Mouse (Mus musculus): Measurements from ENCODE around the gene Mgat1.
"Not testable (repeated sequence)": the region's sequence is repeated elsewhere in the genome, so short reads cannot be mapped to it uniquely, and the experiment has no call there.

Mgat1 gene

GRCm38 (mm10) chr11:49264081-49264480 is 20.1 kb downstream of the Mgat1 start:
- DNase-seq (ENCODE audit: low spot score), result no peak

- no peak for DNase-seq (ENCODE audit: low spot score)
These were observed 20.6 kb downstream of the Mgat1 start for GRCm38 (mm10) chr11:49264622-49265021.

GRCm38 (mm10) chr11:49265101-49265500 is 21.1 kb downstream of the Mgat1 start:
- no peak for DNase-seq (ENCODE audit: low spot score)

- no peak for DNase-seq (ENCODE audit: low spot score)
These were observed 22.7 kb downstream of the Mgat1 start for GRCm38 (mm10) chr11:49266671-49267070.

GRCm38 (mm10) chr11:49267316-49267715 is 23.3 kb downstream of the Mgat1 start:
- no peak for DNase-seq (ENCODE audit: low spot score)

GRCm38 (mm10) chr11:49267970-49268579 is 24.1 kb downstream of the Mgat1 start:
- no peak for DNase-seq (ENCODE audit: low spot score)

GRCm38 (mm10) chr11:49269761-49270160 is 25.8 kb downstream of the Mgat1 start:
- DNase-seq (ENCODE audit: low spot score), result no peak

- DNase-seq (ENCODE audit: low spot score), result no peak
These were observed 26.4 kb downstream of the Mgat1 start for GRCm38 (mm10) chr11:49270368-49270767.

- no peak for DNase-seq (ENCODE audit: low spot score)
These were observed 27.3 kb downstream of the Mgat1 start for GRCm38 (mm10) chr11:49271334-49271733.

GRCm38 (mm10) chr11:49273834-49274519 is 30.0 kb downstream of the Mgat1 start:
- no peak for DNase-seq (ENCODE audit: low spot score)

GRCm38 (mm10) chr11:49278222-49278621 is 34.2 kb downstream of the Mgat1 start, which contains the start of gene Olfr1393:
Gene Olfr1393, plus strand, starts transcription at chr11:49278304.
- DNase-seq (ENCODE audit: low spot score), result no peak

GRCm38 (mm10) chr11:49284982-49285381 is 41.0 kb downstream of the Mgat1 start, which contains the start of gene Olfr1392:
Gene Olfr1392, plus strand, starts transcription at chr11:49285282.
- DNase-seq (ENCODE audit: low spot score), result not testable (repeated sequence)

GRCm38 (mm10) chr11:49287251-49287650 is 43.3 kb downstream of the Mgat1 start:
- no peak for DNase-seq (ENCODE audit: low spot score)

GRCm38 (mm10) chr11:49292777-49293176 is 48.8 kb downstream of the Mgat1 start:
- DNase-seq (ENCODE audit: low spot score), result no peak

- no peak for DNase-seq (ENCODE audit: low spot score)
These were observed 60.5 kb downstream of the Mgat1 start, which contains the start of gene Olfr10 for GRCm38 (mm10) chr11:49304441-49304840. Gene Olfr10, plus strand, starts transcription at chr11:49304741.

GRCm38 (mm10) chr11:49308547-49308946 is 64.6 kb downstream of the Mgat1 start:
- not testable (repeated sequence) for DNase-seq (ENCODE audit: low spot score)

Measured in urinary bladder, postnatal 14 days (tissue).